Mouse (Mus musculus) limb, embryonic 14.5 days (tissue): Measurements from ENCODE around the gene Eif3d. TPM values are rescaled to one million over a fixed set of nuclear protein-coding genes. Genes with fewer than 3 reads are reported as not detected.

Experiments
- ATAC-seq: fragments of 200-750 bp; cut with Nextera tagmentation; 2 replicates; pipeline ENCODE4 v1.8.0; 2017; ENCODE audit warnings: low read depth, moderate number of reproducible peaks, moderate TSS enrichment; ENCODE audit not compliant: low FRiP score
- DNase-seq: peaks from one replicate; pipeline ENCODE4 v3.0.0-alpha.2; 2015; ENCODE audit warnings: low spot score
- H3K27ac ChIP-seq: fragments of 300-500 bp; sonication (generic); replicated peaks from 2 replicates; pipeline ENCODE4 v1.5.1; 2014; ENCODE audit warnings: low read depth, mild to moderate bottlenecking, low read length, moderate library complexity, mixed read lengths
- H3K27me3 ChIP-seq: fragments of 300-500 bp; sonication (generic); 2 replicates; pipeline ENCODE4 v1.6.1; 2014; ENCODE audit warnings: low read length, mixed read lengths; ENCODE audit not compliant: control insufficient read depth, insufficient read depth
- H3K36me3 ChIP-seq: fragments of 300-500 bp; sonication (generic); 2 replicates; pipeline ENCODE4 v1.6.1; 2014; ENCODE audit warnings: mild to moderate bottlenecking, low read length, moderate library complexity, mixed read lengths; ENCODE audit not compliant: control insufficient read depth, insufficient read depth
- H3K4me1 ChIP-seq: fragments of 300-500 bp; sonication (generic); 2 replicates; pipeline ENCODE4 v1.6.1; 2014; ENCODE audit warnings: antibody characterized with exemption, low read length, mixed read lengths; ENCODE audit not compliant: control insufficient read depth, insufficient read depth
- H3K4me2 ChIP-seq: fragments of 300-500 bp; sonication (generic); replicated peaks from 2 replicates; pipeline ENCODE4 v1.6.1; 2014; ENCODE audit warnings: low read depth, mild to moderate bottlenecking, low read length, moderate library complexity; ENCODE audit not compliant: severe bottlenecking
- H3K4me3 ChIP-seq: fragments of 300-500 bp; sonication (generic); replicated peaks from 2 replicates; pipeline ENCODE4 v1.5.1; 2014; ENCODE audit warnings: low read length
- H3K9ac ChIP-seq: fragments of 300-500 bp; sonication (generic); 2 replicates; pipeline ENCODE4 v1.6.1; 2014; ENCODE audit warnings: mild to moderate bottlenecking, low read depth, low read length, moderate library complexity; ENCODE audit not compliant: severe bottlenecking
- H3K9me3 ChIP-seq: fragments of 300-500 bp; sonication (generic); 2 replicates; pipeline ENCODE4 v1.6.1; 2016; ENCODE audit warnings: low read length; ENCODE audit not compliant: control insufficient read depth
- POLR2A ChIP-seq: fragments of 200-500 bp; IDR thresholded peaks from 2 replicates; pipeline ENCODE4 v1.8.0; 2012; ENCODE audit warnings: inconsistent platforms, mild to moderate bottlenecking, moderate library complexity, borderline replicate concordance; ENCODE audit not compliant: insufficient read depth, insufficient read length; ENCODE audit errors: extremely low read depth
- WGBS: fragments of 180-500 bp; shearing (Covaris S2); extraction: QIAGEN DNeasy Blood & Tissue Kit; methylation state at CpG from one replicate; pipeline ENCODE4 v1.1.7; 2014; 5-methylcytosine and 5-hydroxymethylcytosine counted together
- polyA plus RNA-seq, 2 experiments: library from polyadenylated mRNA; depleted of rRNA in 1 of 2; stranded (reverse) in 1 of 2; unstranded in 1 of 2; fragments of >200 nt; fragmentation: Nextera tagmentation in 1 of 2; extraction: Ambion mirVana in 1 of 2; gene quantifications; 2 replicates each; pipeline versions ENCODE4 v1.2.1 to v1.2.3; 2012 to 2014

The Eif3d gene
- polyA plus RNA-seq, 2 experiments: 188 to 204 TPM

DNA sequence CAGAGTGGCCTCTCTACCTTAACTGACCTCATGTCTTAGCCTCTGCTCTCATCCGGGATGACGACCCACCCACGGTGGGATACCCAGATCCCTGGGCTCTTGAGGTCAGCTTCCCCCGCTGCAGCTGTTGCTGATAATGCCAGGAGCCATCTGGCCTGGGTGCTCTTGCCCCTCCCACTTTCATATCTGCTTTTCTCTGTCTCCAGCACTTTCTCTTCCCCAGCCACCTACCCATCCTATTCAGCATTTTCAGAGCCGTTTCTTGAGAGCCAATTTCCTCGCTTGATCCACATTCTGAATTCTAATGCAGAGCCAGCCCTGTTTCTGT, 39.0 kb downstream of the Eif3d start:
- ATAC-seq (no peak), DNase-seq (no peak)
- Histone ChIP-seq H3K4me1 (peaks cover 20% of the 10 kb centered on the region), H3K9ac (no peak overlapping the region), H3K4me3 (no peak overlapping the region), H3K9me3 (no peaks in the 10 kb centered on the region), H3K27me3 (no peaks in the 10 kb centered on the region), H3K27ac (no peak overlapping the region), H3K4me2 (no peak overlapping the region), H3K36me3 (peaks cover 7% of the 10 kb centered on the region)
- 73% methylated on average over 6 of the region's 6 CpGs for WGBS
- no peak for TF ChIP-seq POLR2A

DNA sequence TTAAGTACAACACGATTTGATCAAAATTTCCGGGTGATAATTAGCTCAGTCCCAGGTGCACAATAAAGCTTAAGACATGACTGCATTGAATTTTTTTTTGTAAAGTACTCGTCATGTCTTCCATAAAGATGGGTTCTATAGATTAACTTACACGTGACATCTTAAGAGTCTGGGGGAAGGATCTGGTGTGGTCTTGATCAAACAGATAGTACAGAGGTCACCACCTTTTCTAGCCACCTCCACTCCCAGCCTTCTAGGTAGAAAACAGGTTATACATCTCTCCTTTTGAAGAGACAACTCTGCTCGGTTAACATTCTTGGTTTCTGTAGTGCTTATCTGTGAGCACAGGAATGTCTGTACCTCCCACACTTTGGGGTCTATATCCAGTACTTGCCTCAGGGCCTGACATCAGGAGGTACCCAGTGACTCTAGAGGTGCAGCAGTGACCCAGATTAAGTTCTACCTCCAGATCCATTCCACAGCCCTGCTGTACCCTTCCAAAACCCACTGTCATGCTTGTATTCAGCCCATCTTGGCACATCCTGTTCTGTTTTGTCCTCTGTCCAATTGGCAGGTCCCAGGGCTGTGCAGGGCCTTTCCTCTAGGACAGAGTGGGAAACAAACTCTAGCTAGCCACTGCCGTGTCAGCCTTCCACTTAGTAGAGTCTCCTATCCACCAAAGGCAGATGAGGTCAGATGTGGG, 39.5 kb downstream of the Eif3d start:
- no peak for DNase-seq
- Histone ChIP-seq H3K4me2 (no peak overlapping the region), H3K4me3 (no peak overlapping the region), H3K9me3 (no peaks in the 10 kb centered on the region), H3K9ac (no peak overlapping the region), H3K4me1 (peaks cover 20% of the 10 kb centered on the region), H3K27ac (no peak overlapping the region), H3K27me3 (no peaks in the 10 kb centered on the region), H3K36me3 (peaks cover 12% of the 10 kb centered on the region)
- 75% methylated on average over 6 of the region's 6 CpGs for WGBS
- ATAC-seq: no peak
- TF ChIP-seq POLR2A: no peak

DNA sequence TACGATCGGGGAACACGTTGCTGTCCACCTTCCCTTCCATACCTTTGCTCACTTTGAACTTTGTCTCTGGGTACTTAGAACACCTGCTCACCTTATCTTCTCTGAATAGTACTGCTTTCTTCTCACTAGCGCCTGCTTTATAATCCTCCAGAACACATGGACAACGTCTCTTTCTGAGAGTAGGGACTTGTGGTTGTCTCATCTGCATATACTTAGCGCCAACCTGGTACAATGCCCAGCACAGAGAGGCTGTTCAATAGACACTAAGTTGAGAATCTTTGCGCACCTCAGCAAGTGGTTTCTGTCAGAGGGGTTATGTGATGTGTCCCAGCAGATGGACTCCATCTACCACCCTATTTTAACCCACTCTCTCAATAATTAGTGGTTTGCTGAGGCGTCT, 40.8 kb downstream of the Eif3d start:
- no peaks in the 10 kb centered on the region for H3K27me3 ChIP-seq
- TF ChIP-seq POLR2A: no peak
- H3K4me2 ChIP-seq: peak overlapping the region; percentile 65
- H3K27ac ChIP-seq: no peak overlapping the region
- H3K36me3 ChIP-seq: peaks cover 21% of the 10 kb centered on the region
- H3K4me3 ChIP-seq: peak overlapping the region; percentile 62
- ATAC-seq (no peak), DNase-seq (no peak)
- WGBS: 58% methylated on average over 8 of the region's 8 CpGs
- peak overlapping the region; percentile 59 for H3K9ac ChIP-seq
- peaks cover 20% of the 10 kb centered on the region for H3K4me1 ChIP-seq
- no peaks in the 10 kb centered on the region for H3K9me3 ChIP-seq

DNA sequence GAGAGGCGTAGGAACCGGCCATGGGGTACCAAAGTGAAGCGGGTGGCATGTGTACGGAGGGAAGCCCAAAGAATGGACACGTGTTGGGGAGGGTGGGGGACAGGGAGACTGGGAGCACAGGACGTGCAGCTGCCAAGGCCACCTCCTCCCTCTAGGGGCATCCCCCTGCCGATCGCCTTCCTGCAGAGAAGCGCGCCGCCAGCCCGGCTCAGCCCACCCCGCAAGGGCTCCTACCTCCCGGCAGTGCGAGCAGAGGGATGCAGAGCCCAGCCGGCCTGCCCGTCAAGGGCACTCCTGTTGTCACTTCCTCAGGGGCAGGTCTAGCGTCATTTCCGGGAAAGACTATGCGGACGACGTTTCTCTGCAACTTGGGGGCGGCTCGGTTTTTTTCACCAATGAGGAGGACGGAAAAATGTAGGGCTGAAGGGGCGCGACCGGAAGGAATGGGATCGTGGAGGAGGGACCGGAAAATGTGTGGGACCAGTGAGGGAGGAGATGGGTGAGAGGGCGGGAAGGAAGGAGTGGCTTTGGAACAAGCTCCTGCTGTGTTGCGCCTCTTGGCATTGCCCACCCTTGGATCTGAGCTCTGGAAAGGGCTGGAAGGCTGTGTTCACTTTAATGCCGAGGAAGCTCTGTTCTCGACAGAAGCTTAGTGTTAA, 41.8 kb downstream of the Eif3d start, which contains the start of gene Txn2:
TSS of gene Txn2 (minus strand) at position 334 of the 659 bp plus-strand sequence.
- H3K27ac ChIP-seq: peak within 1 kb of the TSS; percentile 84
- H3K9ac ChIP-seq: peak within 1 kb of the TSS; percentile 73
- H3K4me1 ChIP-seq: peaks cover 16% of the 10 kb centered on the region
- peak within 1 kb of the TSS; percentile 66 for H3K4me2 ChIP-seq
- peaks cover 31% of the 10 kb centered on the region for H3K36me3 ChIP-seq
- TF ChIP-seq POLR2A: 0 out of 2 replicates have a peak, but pooled peaks have one; percentile 71
- peak; percentile 96 for ATAC-seq
- no peaks in the 10 kb centered on the region for H3K9me3 ChIP-seq
- no peaks in the 10 kb centered on the region for H3K27me3 ChIP-seq
- 0% methylated on average over 32 of the region's 34 CpGs for WGBS
- peak; percentile 98 for DNase-seq
- peak within 1 kb of the TSS; percentile 62 for H3K4me3 ChIP-seq

DNA sequence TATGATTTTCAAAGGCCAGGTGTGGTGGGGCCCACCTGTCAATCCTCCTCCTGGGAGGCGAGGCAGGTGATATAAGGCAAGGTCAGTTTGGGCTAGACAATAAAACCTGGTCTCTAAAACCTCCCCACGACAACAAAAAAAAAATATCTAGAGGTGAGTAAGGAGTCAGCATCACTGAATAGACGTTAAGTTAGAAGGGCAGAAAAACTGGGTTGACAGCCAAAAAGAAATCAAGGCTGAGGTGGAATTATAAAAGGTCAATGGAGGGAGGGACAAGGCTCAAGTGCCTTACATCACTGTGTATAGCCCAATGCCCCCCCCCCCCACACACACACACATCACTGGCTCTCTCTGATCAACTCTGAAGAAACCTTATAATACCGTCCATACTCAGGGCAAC, 42.5 kb downstream of the Eif3d start:
- peaks cover 12% of the 10 kb centered on the region; the same call in 1 of the 2 replicates for H3K4me1 ChIP-seq
- ATAC-seq (no peak), DNase-seq (no peak)
- peak overlapping the region; percentile 73 for H3K9ac ChIP-seq
- H3K36me3 ChIP-seq: peaks cover 38% of the 10 kb centered on the region
- H3K9me3 ChIP-seq: no peaks in the 10 kb centered on the region
- H3K27me3 ChIP-seq: no peaks in the 10 kb centered on the region
- peak overlapping the region; percentile 62 for H3K4me3 ChIP-seq
- 28% methylated on average over 4 of the region's 4 CpGs for WGBS
- TF ChIP-seq POLR2A: no peak
- H3K4me2 ChIP-seq: peak overlapping the region; percentile 66
- no peak overlapping the region for H3K27ac ChIP-seq
